Mouse (Mus musculus) E14TG2a.4 (cell line): Measurements from ENCODE around the gene Itpk1.

ENCODE experiments used
- CTCF ChIP-seq: conservative IDR thresholded peaks from 2 replicates; pipeline ENCODE4 v1.5.1; 2014; ENCODE audit warnings: low read length
- POU5F1 ChIP-seq: IDR thresholded peaks from 2 replicates; pipeline ENCODE4 v1.6.1; 2014; ENCODE audit warnings: low read length, borderline replicate concordance

DNA sequence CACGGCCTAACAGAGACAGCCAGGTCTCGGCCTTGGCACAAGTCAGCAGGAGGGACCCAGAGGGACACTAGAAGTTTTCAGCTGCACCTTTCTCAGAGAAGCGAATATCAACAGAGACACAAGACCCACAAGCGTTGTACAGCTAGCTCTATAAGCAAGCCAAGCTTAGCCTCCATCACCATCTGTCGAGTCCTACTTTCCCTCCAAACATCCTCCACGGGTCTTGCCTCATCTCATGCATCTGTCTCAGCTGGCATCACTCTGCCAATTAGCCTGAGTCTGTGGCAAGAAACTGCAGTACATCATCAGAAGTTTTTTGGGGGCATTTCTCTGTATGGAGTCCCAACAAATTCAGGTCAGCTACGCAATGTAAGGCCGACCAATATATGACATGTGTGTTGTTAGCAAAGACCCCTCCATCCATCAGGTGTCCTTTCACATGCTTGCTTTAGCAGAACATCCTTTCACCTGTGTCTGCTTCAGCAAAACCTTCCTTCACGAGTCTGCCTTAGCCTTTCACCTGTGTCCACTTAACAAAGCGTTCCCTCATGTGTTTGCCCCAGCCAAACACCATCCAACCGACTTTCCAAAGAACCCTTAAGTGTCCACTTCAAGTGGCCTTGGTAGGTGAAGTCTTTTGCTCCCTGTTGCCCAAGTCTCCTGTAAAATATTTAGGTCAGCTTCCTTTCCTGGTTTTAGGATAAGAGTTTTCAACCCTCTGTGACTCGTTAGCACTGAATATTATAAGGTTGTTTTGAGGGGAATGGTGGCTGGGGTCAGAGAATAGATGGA lies 184.6 kb downstream of the Itpk1 start:
- no peak for TF ChIP-seq CTCF
- TF ChIP-seq POU5F1, result no peak
